Mouse (Mus musculus): ENCODE data around the gene Gm19965. TPM values are rescaled to one million over a fixed set of nuclear protein-coding genes. Genes with fewer than 3 reads are reported as not detected.

Gm19965 gene
- not detected for total RNA-seq (2023)

DNA sequence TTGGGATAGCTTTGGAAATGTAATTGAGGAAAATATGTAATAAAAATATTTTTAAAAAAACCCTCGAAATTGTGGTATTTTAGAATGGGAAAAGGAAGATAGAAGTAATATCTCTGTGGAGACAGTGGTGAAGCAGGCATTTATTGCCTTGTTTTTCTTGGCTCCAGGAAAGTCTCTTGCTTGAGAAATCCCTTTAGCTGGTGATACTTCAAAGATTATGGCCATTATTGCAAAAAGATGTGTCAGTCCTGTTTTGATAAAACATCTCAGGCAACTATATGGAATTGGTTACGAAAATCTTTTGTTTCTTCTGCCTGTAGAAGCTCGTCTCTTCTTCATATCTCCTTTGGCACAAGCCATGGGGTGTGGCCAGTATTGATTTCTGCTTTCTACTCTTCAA lies at the start of gene Gm19965:
Gm19965 (plus strand) TSS at position 301 of the 400 bp plus-strand sequence.

